Mouse (Mus musculus) forebrain, embryonic 14.5 days (tissue): ENCODE measurements around the gene 1700030J22Rik. TPM values are rescaled to one million over a fixed set of nuclear protein-coding genes. Genes with fewer than 3 reads are reported as not detected.

Experiments
- ATAC-seq: fragments of 200-750 bp; cut with Nextera tagmentation; 2 replicates; pipeline ENCODE4 v1.8.0; 2017; ENCODE audit warnings: mild to moderate bottlenecking, moderate library complexity
- DNase-seq: peaks from one replicate; pipeline ENCODE4 v3.0.0-alpha.2; 2015; ENCODE audit warnings: low spot score
- H3K27ac ChIP-seq: fragments of 300-500 bp; sonication (generic); 2 replicates; pipeline ENCODE4 v1.5.1; 2014; ENCODE audit warnings: low read depth, mild to moderate bottlenecking, control low read depth, low read length, moderate library complexity
- H3K27me3 ChIP-seq: fragments of 300-500 bp; sonication (generic); replicated peaks from 2 replicates; pipeline ENCODE4 v1.6.1; 2014; ENCODE audit warnings: low read length, control low read depth, mixed read lengths; ENCODE audit not compliant: control insufficient read depth, insufficient read depth
- H3K36me3 ChIP-seq: fragments of 300-500 bp; sonication (generic); 2 replicates; pipeline ENCODE4 v1.6.1; 2014; ENCODE audit warnings: low read length, control low read depth; ENCODE audit not compliant: control insufficient read depth, insufficient read depth
- H3K4me1 ChIP-seq: fragments of 300-500 bp; sonication (generic); 2 replicates; pipeline ENCODE4 v1.6.1; 2014; ENCODE audit warnings: antibody characterized with exemption, low read length, control low read depth; ENCODE audit not compliant: control insufficient read depth, insufficient read depth
- H3K4me2 ChIP-seq: fragments of 300-500 bp; sonication (generic); 2 replicates; pipeline ENCODE4 v1.6.1; 2014; ENCODE audit warnings: mild to moderate bottlenecking, control low read depth, low read length
- H3K4me3 ChIP-seq: fragments of 300-500 bp; sonication (generic); 2 replicates; pipeline ENCODE4 v1.5.1; 2014; ENCODE audit warnings: low read depth, low read length, control low read depth
- H3K9ac ChIP-seq: fragments of 300-500 bp; sonication (generic); 2 replicates; pipeline ENCODE4 v1.6.1; 2014; ENCODE audit warnings: mild to moderate bottlenecking, low read length, control low read depth, moderate library complexity
- H3K9me3 ChIP-seq: fragments of 300-500 bp; sonication (generic); replicated peaks from 2 replicates; pipeline ENCODE4 v1.6.1; 2016; ENCODE audit warnings: low read length, control low read depth, mixed read lengths; ENCODE audit not compliant: control insufficient read depth
- WGBS: fragments of 180-500 bp; shearing (Covaris S2); extraction: QIAGEN DNeasy Blood & Tissue Kit; methylation state at CpG from one replicate; pipeline ENCODE4 v1.1.7; 2014; 5-methylcytosine and 5-hydroxymethylcytosine counted together
- polyA plus RNA-seq: library from polyadenylated mRNA; unstranded; fragments of >200 nt; fragmentation: Nextera tagmentation; extraction: Ambion mirVana; gene quantifications from 2 replicates; pipeline ENCODE4 v1.2.1, GENCODE M21; 2014

The 1700030J22Rik gene
- polyA plus RNA-seq, 1 experiment from 2014 or later = 3.9 TPM

DNA sequence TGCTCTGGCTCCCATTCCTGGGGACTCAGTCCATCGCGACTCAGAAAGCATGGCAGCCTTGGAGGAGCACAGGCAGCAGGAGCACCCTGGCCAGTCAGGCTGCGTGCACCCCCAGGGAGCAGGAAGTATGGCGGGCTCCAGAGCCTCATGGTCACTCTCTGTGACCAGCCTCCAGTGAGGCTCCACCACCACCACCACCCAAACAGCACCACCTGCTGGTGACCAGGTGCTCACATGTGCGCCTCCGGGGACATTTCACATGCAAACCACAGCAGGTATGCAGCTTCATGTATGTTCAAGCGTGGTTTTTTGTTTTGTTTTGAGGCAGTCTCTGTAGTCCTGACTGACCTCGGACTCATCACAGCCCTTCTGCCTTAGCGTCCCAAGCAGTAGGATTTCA lies 50.9 kb downstream of the 1700030J22Rik start:
- ATAC-seq = no peak
- Histone ChIP-seq H3K9ac (no peak overlapping the region), H3K27me3 (no peaks in the 10 kb centered on the region), H3K36me3 (peaks cover 36% of the 10 kb centered on the region), H3K4me1 (no peaks in the 10 kb centered on the region), H3K4me2 (no peak overlapping the region), H3K27ac (no peak overlapping the region), H3K9me3 (no peaks in the 10 kb centered on the region), H3K4me3 (no peak overlapping the region)
- DNase-seq = no peak
- WGBS = 84% methylated on average over 9 of the region's 9 CpGs

DNA sequence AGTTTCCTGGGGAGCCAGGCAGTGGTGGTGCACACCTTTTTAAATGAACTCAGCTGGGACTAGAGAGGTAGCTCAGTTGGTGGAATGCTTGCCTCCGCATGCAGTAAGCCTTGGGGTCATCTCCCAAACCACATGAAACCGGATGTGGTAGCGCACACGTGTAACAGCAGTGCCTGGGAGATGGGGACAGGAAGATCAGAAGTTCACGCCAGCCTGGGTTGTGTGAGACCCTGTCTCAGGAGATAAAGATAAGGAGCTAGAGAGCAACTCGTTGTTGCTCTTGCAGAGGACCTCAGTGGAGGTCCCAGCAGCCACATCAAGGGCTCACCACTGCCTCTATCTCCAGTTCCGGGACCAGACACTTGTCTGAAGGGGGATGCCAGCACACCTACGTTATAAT lies 55.2 kb downstream of the 1700030J22Rik start:
- H3K36me3 ChIP-seq = peaks cover 17% of the 10 kb centered on the region; the same call in 1 of the 2 replicates
- 92% methylated on average over 8 of the region's 8 CpGs for WGBS
- no peak overlapping the region for H3K27ac ChIP-seq
- no peak overlapping the region for H3K9ac ChIP-seq
- no peak for ATAC-seq
- peaks cover 3% of the 10 kb centered on the region for H3K4me1 ChIP-seq
- no peak overlapping the region for H3K4me3 ChIP-seq
- no peaks in the 10 kb centered on the region for H3K9me3 ChIP-seq
- no peaks in the 10 kb centered on the region for H3K27me3 ChIP-seq
- no peak for DNase-seq
- H3K4me2 ChIP-seq = no peak overlapping the region

DNA sequence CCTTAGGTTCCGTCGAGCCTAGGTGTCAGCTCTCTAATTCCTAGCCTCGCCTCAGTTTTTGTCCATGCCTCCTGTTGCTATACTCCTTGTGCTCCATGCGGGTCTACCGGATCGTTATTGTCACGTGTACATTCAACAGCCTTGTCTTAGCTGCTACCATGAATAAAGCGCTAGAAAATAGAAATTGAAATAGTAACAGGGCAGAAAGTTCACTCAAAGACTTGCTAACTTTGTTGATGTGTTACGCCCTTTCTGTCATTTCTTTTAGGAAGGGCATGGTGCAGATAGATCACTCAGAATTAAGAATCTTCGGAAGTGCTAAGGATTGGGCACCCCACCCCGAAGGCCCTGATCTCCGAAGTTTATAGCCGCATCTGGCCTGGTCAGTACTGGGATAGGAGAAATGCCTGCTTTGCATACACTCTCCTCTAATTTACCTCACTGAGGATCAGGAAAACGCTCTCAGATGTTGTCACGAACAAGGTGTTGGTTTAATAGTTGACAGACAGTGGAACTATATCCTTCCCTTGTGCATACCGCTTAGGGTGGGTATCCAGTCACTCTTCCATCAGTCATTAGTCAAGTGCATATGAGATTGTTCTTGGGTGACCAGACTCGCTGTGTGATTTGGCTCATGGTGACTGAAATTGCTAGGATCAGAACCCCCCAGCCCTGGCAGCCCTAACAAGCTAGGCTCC lies 56.5 kb downstream of the 1700030J22Rik start:
- ATAC-seq (0 out of 2 replicates have a peak, but pooled peaks have one; percentile 4), DNase-seq (no peak)
- 0 out of 2 replicates have a peak overlapping the region, but pooled peaks have one; percentile 75 for H3K27ac ChIP-seq
- H3K27me3 ChIP-seq = no peaks in the 10 kb centered on the region
- H3K36me3 ChIP-seq = peaks cover 8% of the 10 kb centered on the region; the same call in 1 of the 2 replicates
- H3K4me1 ChIP-seq = peaks cover 3% of the 10 kb centered on the region
- H3K4me3 ChIP-seq = peak overlapping the region; percentile 73
- 35% methylated on average over 17 of the region's 17 CpGs for WGBS
- no peaks in the 10 kb centered on the region for H3K9me3 ChIP-seq
- H3K9ac ChIP-seq = peak overlapping the region; percentile 72
- H3K4me2 ChIP-seq = peak overlapping the region; percentile 81

GRCm38 (mm10) chr8:116921337-116922059 lies 57.3 kb downstream of the 1700030J22Rik start, which contains the start of the genes Cmc2 and Cenpn:
Gene Cmc2 (minus strand): TSS chr8:116921455.
Gene Cenpn (plus strand): TSS chr8:116921730.
- peak; percentile 95 for ATAC-seq
- under 1% methylated on average over 53 of the region's 57 CpGs for WGBS
- peaks cover 3% of the 10 kb centered on the region for H3K4me1 ChIP-seq
- peak within 1 kb of the TSS; percentile 81 for H3K4me2 ChIP-seq
- H3K36me3 ChIP-seq = 0 out of 2 replicates have a peak, but pooled peaks cover 3% of the 10 kb centered on the region
- H3K9ac ChIP-seq = peak within 1 kb of the TSS; percentile 72
- peak within 1 kb of the TSS; percentile 73 for H3K4me3 ChIP-seq
- H3K27ac ChIP-seq = peak within 1 kb of the TSS; percentile 75
- no peaks in the 10 kb centered on the region for H3K27me3 ChIP-seq
- DNase-seq = peak; percentile 98
- H3K9me3 ChIP-seq = no peaks in the 10 kb centered on the region

GRCm38 (mm10) chr8:116921005-116921336 lies 57.8 kb downstream of the 1700030J22Rik start:
- Histone ChIP-seq H3K36me3 (no peaks in the 10 kb centered on the region; the same call in 1 of the 2 replicates), H3K4me2 (peak overlapping the region; percentile 81), H3K9me3 (no peaks in the 10 kb centered on the region), H3K27me3 (no peaks in the 10 kb centered on the region), H3K9ac (peak overlapping the region; percentile 72), H3K27ac (peak overlapping the region; percentile 75), H3K4me3 (peak overlapping the region; percentile 73), H3K4me1 (peaks cover 3% of the 10 kb centered on the region)
- DNase-seq = no peak
- under 1% methylated on average over 22 of the region's 22 CpGs for WGBS
- ATAC-seq = peak; percentile 59

Other genes starting within 250 kb of the 1700030J22Rik start
- gene Cdyl2, start 246.0 kb downstream of the 1700030J22Rik start, polyA plus RNA-seq = 6.5 and 8.5 TPM in 2 replicates
- 43.1 and 52.6 TPM in 2 replicates for gene Cmc2, start 57.5 kb downstream of the 1700030J22Rik start, polyA plus RNA-seq
- 18.5 and 23.7 TPM in 2 replicates for gene Cenpn, start 57.2 kb downstream of the 1700030J22Rik start, polyA plus RNA-seq
- gene Atmin, start 35.6 kb downstream of the 1700030J22Rik start, polyA plus RNA-seq = 16.4 and 16.9 TPM in 2 replicates
- 85.8 and 112 TPM in 2 replicates for gene Gcsh, start 14.6 kb upstream of the 1700030J22Rik start, polyA plus RNA-seq
- gene Pkd1l2, start 103.5 kb upstream of the 1700030J22Rik start, polyA plus RNA-seq = not detected in 2 replicates
- gene Bco1, start 116.9 kb upstream of the 1700030J22Rik start, polyA plus RNA-seq = 0.12 TPM in 1 of 2 replicates, not detected in the other
- 3.3 and 4.4 TPM in 2 replicates for gene Gan, start 179.2 kb upstream of the 1700030J22Rik start, polyA plus RNA-seq